Mouse (Mus musculus): ENCODE results near the gene Kif3c.
A peak's percentile ranks its signal among the peaks of the same experiment; 100 is the strongest.
"Not testable (repeated sequence)": the region's sequence is repeated elsewhere in the genome, so short reads cannot be mapped to it uniquely, and the experiment has no call there.

Kif3c gene

GRCm38 (mm10) chr12:3370979-3371925 lies 6.3 kb downstream of the Kif3c start:
- no peak for DNase-seq

DNA sequence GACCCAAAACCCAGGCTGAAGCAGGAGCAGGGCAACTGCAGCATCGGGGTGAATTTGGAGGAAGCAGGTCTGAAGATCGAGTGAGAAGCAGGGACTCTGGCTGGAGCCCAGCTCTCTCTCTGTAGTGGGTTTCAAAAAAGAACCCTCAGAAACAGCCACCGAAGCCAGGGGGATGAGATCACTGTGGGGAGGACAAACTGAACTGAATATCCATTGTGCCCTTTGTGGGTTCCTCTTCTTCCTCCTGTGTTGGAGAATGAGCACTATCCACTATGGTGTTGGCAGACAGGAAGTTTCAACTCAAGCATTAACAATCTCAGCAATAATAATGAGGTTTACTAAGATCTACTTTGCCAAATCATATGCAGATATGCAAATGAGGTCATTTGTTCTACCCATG lies 7.1 kb downstream of the Kif3c start:
- DNase-seq, result no peak

GRCm38 (mm10) chr12:3373566-3373965 lies 8.6 kb downstream of the Kif3c start:
- no peak for DNase-seq

DNA sequence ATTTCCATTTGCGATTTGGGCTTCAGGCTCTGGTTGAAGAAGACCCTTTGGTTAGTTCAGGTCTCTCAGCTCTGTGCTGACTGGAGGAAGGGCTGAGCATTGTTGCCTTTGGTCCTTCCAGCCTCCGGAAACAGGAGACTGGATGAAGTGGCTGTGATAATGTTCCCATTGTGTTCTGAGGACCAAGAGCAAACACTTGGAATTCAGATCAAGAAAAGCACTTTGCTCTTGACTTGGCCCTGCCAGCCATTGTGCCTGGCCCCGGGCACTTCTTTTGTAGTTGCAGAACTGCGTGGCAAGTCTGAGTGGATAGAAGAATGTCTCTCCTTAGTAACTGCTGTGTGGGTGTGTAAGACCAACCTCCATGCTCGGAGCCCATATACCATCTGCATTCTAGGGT lies 9.6 kb downstream of the Kif3c start:
- no peak for DNase-seq

GRCm38 (mm10) chr12:3377190-3377589 lies 12.3 kb downstream of the Kif3c start:
- DNase-seq, result no peak

DNA sequence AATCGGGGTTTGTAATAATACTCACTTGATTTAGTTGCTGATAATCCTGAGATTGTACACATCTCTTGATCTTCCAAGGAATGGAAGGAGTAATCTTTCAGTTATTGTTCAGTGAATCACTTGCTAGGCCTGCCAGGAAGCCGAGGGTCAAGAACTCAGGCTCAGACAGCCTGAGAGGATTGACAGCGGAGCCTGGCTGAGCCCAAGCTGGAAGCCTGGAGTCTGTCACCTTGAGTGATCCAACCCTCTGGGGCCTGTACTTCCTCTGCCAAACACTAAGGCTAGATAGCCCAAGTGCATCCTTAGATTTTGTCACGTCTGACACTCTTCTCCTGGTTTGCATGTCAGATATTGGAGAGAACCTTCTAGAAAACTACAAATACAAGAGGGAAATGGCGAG lies 12.8 kb downstream of the Kif3c start:
- DNase-seq, result no peak

DNA sequence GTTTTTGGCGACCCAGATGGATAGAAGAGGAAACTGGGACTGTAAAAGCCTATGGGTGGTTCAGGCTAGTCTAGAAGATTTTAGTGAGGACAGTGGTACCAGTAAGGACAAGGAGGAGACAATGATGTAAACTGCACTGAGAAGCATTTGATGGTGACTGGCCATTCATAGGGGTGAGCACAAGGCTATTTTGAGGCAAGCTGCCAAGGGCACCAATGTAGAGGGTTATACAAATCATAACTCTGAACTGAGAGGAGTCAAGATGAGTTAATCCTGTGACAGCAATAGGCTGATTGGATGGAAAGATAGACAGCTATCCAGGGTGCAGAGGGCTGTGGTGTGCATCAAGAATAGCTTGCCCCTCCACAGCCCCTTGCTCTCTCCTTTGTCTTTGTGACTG lies 19.9 kb downstream of the Kif3c start:
- no peak for DNase-seq

- no peak for DNase-seq
Observed at GRCm38 (mm10) chr12:3385271-3385670, 20.3 kb downstream of the Kif3c start.

DNA sequence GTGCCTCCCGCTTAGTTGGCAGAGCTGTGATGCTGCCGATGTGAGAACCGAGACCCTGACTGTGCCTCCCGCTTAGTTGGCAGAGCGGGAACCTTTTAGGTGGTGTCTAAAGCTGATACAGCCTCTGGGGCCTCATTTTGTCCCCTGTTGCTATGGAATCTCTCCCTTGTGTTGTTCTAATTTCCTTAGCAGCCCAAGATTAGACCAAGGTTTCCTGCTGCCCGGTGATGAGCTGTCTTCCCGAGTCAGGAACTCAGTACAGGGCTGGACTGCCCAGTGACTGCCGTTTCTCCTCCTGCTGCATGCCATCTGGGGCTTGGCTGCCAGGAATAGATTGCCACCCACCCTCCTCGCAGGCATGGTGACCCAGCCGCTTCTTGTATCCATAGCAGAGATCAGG lies 21.0 kb downstream of the Kif3c start:
- DNase-seq, result no peak

- DNase-seq, result no peak
Observed at GRCm38 (mm10) chr12:3387891-3388290, 23.0 kb downstream of the Kif3c start.

- no peak for DNase-seq
Observed at GRCm38 (mm10) chr12:3389394-3389793, 24.5 kb downstream of the Kif3c start.

DNA sequence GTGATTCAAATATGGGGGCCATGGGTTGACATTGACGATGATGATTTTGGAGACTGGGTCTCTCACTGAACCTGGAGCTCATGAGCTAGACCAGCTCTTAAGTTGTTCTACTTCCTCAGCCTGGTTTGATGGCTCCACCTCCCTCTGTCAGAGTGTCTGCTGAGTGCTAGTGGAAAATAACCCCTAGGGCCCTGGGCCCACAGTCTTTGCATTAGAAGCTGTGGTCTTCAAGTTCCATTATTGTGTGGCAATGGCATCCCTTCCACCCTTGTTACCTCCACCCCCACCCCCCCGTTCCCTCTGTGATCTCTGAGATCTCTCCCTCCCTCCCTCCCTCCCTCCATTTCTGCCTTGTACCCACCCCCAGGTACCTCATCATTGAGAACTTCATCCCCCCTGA lies 25.1 kb downstream of the Kif3c start:
- DNase-seq, result no peak

GRCm38 (mm10) chr12:3390577-3391262 lies 25.8 kb downstream of the Kif3c start:
- peak; percentile 64 for DNase-seq

DNA sequence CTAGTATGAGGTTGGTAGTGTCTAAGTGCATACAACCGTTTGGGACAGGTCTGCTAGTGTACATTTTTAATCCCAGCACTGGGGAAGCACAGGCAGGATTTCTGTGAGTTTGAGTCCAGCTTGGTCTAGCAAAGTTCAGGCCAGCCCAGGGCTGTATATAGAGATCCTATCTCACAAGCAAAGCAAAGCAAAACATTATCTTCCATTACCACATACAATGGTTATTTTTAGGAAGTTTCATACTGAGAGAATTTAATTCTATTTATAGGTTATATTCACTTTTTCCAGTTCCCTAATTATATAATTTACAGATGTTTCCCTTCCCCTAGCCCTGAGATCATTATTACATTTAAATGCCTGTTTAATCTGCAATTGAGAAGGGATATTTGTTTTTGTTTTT lies 26.3 kb downstream of the Kif3c start:
- no peak for DNase-seq

- DNase-seq, result no peak
Observed at GRCm38 (mm10) chr12:3393140-3393539, 28.2 kb downstream of the Kif3c start.

DNA sequence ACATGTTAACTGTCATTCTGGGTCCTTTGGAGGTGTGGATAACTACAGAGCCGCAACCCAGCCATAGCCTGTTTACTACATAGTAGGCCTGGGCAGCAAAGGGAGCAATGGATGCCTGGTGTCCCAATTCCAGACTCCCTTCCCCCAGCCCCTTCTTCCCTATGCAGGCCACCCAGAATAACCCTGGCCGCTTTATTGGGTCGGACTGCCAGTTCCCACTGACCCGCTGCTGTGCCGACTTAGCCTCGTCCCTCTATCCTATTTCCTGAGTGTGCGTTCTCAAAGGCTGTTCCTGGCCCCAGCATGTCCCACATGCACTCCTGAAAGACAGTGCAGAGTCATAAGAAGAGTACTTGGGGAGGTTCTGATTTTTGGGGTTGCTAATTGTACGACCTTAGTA lies 32.0 kb downstream of the Kif3c start:
- DNase-seq, result no peak

- DNase-seq, result not testable (repeated sequence)
Observed at GRCm38 (mm10) chr12:3405662-3406061, 40.7 kb downstream of the Kif3c start.

GRCm38 (mm10) chr12:3406585-3406984 lies 41.7 kb downstream of the Kif3c start:
- no peak for DNase-seq

DNA sequence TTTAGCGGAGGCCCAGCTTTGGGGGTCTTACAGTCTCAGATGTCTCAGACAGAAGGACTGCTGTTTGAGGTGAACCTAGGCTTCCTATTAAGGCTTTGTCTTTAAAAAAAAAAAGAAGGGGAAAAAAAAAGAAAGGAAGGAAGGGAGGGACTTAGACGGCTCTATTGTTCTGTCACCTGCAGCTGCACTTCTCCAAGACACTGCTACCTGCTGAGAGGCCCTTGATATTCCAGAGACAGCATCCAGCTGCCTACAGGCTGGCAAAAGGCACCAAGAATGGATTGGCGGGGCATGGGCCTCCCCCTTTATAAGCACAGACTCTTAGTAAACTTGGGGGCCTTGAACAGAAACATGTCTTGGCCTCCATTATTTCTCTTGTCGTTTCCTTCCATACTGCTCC lies 50.0 kb downstream of the Kif3c start:
- DNase-seq, result no peak

DNA sequence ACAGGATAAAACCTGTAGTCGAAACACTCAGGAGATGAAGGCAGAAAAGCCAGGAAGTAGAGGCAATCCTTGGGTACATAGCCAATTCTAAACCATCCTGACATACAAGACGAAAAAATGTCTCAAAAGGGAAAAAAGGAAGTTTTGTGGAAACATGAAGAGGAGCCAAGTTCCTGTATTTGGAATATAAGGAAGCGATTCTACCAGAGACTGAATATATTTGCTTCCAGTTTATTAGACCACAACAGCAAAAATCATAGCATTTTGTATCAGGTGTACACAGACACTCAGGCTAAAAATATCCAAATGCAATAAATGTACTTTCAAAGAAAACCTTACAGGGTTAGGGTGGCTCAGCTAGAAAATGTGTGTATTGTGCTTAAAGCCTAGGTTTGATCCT lies 53.8 kb downstream of the Kif3c start:
- no peak for DNase-seq

DNA sequence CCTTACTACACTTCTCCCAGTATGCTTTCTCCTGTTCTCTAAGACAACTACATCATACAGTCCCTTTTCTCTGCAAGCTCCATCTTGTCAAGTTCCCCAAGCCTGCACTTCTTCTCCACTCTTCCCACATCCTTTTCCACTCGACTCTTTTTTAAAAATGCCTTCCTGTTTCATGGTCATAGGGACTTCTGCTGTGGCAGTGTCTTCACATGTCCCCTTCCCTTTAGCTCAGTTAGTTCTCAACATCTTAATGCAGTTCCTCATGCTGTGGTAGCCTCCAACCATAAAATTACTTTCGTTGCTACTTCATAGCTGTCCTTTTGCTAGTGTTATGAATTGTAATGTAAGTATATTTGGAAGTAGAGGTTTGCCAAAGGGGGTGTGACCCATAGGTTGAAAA lies 55.6 kb downstream of the Kif3c start:
- DNase-seq, result no peak

- no peak for DNase-seq
Observed at GRCm38 (mm10) chr12:3422786-3423185, 57.9 kb downstream of the Kif3c start.

GRCm38 (mm10) chr12:3424179-3424578 lies 59.2 kb downstream of the Kif3c start:
- peak; percentile 56 for DNase-seq

Data from cerebellum, adult 11-12 months (tissue).